Mouse (Mus musculus): ENCODE measurements around the gene Mansc1.
"Not testable (repeated sequence)": the region's sequence is repeated elsewhere in the genome, so short reads cannot be mapped to it uniquely, and the experiment has no call there.

Mansc1 gene

GRCm38 (mm10) chr6:134631947-134632687 lies at the start of gene Mansc1:
Gene Mansc1 (minus strand): TSS chr6:134632488.
- DNase-seq (ENCODE audit: extremely low spot score, low read depth, low spot score): no peak

- DNase-seq (ENCODE audit: extremely low spot score, low read depth, low spot score): not testable (repeated sequence)
Measured at GRCm38 (mm10) chr6:134679330-134679729, 47.0 kb upstream of the Mansc1 start.

- no peak for DNase-seq (ENCODE audit: extremely low spot score, low read depth, low spot score)
Measured at GRCm38 (mm10) chr6:134678037-134678436, 45.7 kb upstream of the Mansc1 start.

DNA sequence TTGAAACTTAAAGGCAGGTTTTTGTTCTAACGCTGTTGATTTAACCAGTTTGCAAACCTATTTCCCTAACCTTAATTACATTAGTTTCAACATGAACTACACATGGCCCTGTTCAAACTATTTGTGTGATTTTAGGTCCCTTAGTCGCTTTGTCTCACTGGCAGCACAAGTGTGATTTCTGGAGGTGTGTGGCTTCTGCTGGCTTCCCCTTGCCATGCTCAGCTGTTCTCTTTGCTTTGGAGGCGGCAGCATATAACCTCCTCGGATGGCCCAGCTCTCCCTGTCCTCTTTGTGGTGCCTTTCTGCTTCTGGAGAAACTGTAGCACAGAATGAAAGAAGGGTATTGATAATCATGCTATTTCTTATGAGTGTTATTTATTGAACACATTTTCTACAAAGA lies 45.2 kb upstream of the Mansc1 start:
- DNase-seq (ENCODE audit: extremely low spot score, low read depth, low spot score): no peak

DNA sequence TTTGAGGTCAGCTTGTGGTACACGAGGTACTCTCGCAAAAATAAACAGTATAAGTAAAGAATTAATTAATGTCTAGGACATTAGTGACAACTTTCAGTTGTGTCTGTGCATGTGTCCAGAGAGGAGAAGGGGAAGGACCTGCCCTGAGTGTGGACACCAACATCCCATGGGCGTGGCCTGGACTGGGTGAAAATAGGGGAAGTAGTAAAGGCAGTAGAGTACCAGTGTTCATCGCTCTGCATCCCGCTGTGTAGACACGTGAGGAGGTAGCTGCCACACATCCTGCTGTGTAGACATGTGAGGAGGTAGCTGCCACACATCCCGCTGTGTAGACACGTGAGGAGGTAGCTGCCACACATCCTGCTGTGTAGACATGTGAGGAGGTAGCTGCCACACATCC lies 41.4 kb upstream of the Mansc1 start:
- DNase-seq (ENCODE audit: extremely low spot score, low read depth, low spot score): not testable (repeated sequence)

DNA sequence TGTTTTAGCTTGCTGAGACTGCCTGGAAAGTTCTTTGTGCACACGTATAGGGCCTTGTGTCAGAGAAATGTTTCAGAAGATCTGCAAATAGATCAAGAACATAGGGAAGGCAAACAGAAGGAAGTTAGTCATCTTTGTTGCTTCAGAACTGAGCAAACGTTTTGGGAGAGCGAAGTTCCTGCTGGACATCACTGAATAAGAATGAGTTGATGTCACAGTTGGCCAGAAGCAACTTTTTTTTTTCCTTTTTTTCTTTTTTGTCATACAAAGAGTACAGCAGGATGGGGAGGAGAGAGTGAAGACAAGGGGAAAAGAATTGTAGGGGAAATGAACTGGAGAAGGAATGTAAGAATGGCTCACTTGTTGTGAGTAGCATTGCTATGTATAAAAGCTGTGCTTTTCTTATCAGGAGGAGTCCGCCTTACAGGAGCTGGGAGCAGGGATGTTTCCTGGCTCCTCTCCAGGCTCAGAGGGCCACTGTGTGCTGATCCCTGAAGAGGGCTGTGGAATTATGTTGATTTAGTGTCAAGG lies 38.7 kb upstream of the Mansc1 start:
- no peak for DNase-seq (ENCODE audit: extremely low spot score, low read depth, low spot score)

GRCm38 (mm10) chr6:134669179-134669865 lies 37.0 kb upstream of the Mansc1 start:
- DNase-seq (ENCODE audit: extremely low spot score, low read depth, low spot score): no peak

GRCm38 (mm10) chr6:134668519-134668918 lies 36.2 kb upstream of the Mansc1 start:
- DNase-seq (ENCODE audit: extremely low spot score, low read depth, low spot score): no peak

- no peak for DNase-seq (ENCODE audit: extremely low spot score, low read depth, low spot score)
Measured at GRCm38 (mm10) chr6:134665817-134666216, 33.5 kb upstream of the Mansc1 start.

- DNase-seq (ENCODE audit: extremely low spot score, low read depth, low spot score): no peak
Measured at GRCm38 (mm10) chr6:134664573-134664972, 32.3 kb upstream of the Mansc1 start.

- no peak for DNase-seq (ENCODE audit: extremely low spot score, low read depth, low spot score)
Measured at GRCm38 (mm10) chr6:134660714-134661406, 28.6 kb upstream of the Mansc1 start.

GRCm38 (mm10) chr6:134659108-134659958 lies 27.0 kb upstream of the Mansc1 start:
- peak; percentile 20 for DNase-seq (ENCODE audit: extremely low spot score, low read depth, low spot score)

- no peak for DNase-seq (ENCODE audit: extremely low spot score, low read depth, low spot score)
Measured at GRCm38 (mm10) chr6:134656527-134656926, 24.2 kb upstream of the Mansc1 start.

- no peak for DNase-seq (ENCODE audit: extremely low spot score, low read depth, low spot score)
Measured at GRCm38 (mm10) chr6:134648356-134648755, 16.1 kb upstream of the Mansc1 start.

DNA sequence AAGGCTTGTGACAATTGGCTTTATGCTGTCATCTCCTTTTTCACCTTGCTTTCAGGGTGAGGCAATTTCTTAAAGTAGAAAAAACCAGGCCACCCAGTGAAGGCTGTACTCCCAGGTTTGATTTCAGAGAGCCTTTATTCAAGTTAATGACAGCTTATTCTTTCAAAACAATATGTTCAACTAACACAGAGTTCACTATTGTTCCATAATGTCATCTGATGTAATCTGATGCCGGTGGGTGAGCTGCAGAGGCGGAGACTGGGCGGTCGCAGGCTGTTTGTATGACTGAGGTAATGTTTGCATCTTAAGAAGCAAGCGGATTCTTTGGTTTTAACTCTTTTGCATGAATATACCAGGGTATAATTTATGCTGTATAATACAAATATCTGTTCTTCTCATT lies 15.3 kb upstream of the Mansc1 start:
- DNase-seq (ENCODE audit: extremely low spot score, low read depth, low spot score): no peak

- no peak for DNase-seq (ENCODE audit: extremely low spot score, low read depth, low spot score)
Measured at GRCm38 (mm10) chr6:134646835-134647234, 14.5 kb upstream of the Mansc1 start.

DNA sequence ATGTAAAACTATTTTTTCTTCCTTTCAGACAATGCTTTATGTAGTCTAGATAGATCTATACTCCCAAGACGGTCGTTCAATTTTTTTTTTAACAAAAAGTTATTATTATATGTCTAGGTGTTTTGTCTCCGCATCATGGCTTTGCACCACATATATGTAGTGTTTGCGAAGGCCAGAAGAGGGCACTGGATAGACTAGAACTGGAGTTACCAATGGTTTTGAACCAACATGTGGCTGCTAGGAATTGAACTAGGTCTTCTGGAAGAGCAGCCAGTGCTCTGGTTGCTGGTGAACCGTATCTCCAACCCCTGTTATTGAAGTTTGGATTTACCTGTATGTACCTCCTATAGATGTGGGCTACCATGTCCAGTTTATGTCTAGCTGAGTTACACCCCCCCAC lies 11.0 kb upstream of the Mansc1 start:
- DNase-seq (ENCODE audit: extremely low spot score, low read depth, low spot score): no peak

DNA sequence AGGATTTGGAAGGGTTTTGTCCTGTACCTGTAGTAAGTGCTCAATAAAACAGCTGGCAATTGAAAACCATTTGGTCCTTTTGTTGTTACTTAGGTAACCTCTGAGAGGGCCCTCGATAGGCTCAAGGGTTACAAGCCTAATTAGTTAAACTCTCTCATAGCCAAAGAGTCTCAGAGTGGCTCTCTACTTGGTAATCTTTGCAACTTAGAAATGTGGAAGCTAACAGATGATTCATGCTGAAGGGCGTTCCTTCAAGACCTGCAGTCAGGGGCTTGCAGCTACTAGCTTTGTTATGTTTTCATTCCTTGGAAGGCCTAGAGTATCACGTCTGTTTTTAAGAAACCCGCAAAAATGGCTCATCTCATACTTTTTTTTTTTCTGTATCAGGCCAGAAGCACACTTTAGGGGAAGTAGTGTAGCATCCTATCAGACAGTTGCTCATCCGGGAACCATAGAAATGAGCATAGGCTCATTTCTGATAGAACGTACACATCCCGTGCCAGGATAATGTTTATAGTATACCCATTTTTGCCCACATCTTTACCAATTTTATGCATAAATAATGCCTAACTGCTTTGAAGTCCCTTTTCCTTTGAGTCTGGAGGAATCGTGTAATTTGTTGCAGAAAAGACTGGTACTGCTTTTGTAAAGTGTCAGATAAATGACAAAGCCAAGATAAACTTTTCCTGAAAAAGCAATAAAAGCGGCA lies 9.6 kb upstream of the Mansc1 start:
- no peak for DNase-seq (ENCODE audit: extremely low spot score, low read depth, low spot score)

DNA sequence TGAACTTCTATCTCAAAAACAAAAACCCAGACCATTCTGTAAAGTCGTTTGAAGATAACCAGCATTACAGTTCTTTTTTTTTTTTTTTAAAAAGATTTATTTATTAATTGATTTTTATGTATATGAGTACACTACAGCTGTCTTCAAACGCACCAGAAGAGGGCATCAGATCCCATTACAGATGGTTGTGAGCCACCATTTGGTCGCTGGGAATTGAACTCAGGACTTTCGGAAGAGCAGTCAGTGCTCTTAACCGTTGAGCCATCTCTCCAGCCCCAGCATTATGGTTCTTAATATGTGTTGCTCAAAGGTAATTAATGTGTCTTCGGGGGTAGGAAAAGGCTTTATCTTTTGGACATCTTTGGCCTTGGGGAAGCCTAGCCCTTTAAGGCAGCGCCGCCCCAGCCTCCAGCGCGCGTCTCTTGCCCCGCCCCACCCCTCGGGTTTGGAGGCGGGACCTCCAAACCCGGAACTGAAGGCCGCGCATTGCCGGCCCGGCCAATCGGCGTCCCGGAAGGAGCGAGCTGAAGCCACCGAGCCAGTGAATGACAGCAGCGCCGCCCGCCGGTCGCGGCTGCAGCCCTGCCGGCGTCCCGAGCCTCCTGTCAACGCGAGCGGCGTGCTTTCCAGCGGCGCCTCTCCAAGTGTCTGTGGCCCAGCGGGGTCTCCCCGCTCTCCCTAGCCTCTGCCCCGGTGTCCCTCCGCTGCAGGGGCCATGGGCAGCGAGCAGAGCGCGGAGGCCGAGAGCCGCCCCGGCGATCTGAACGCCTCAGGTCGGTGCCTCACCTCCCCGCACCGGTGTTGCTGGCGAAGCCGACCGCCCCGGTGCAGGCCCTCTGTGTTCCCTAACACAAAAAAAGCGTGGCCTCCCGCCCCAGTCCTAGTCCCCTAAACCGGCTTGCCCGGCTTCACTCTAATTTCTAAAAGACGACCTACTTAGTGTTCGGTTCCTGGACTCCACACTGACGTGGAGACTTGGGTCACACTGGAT lies 8.5 kb upstream of the Mansc1 start:
- DNase-seq (ENCODE audit: extremely low spot score, low read depth, low spot score): peak; percentile 52

Measured in hindlimb bud, embryonic 11.5 days (tissue).